Mouse (Mus musculus): Measurements from ENCODE around the gene Kif26a. TPM values are rescaled to one million over a fixed set of nuclear protein-coding genes. Genes with fewer than 3 reads are reported as not detected.
A peak's percentile ranks its signal among the peaks of the same experiment; 100 is the strongest.

Kif26a gene
- total and polyA plus RNA-seq, 2 experiments from 2014 or later: 1.9 to 26.3 TPM

- Histone ChIP-seq H3K27ac (no peak overlapping the region), H3K4me3 (ENCODE audit: low read length) (no peak overlapping the region), H3K4me2 (ENCODE audit: low read depth, low read length) (no peak overlapping the region), H3K9me3 (ENCODE audit: low read length) (no peaks in the 10 kb centered on the region), H3K36me3 (ENCODE audit: insufficient read depth, low read length) (no peaks in the 10 kb centered on the region), H3K27me3 (ENCODE audit: insufficient read depth, low read length) (no peaks in the 10 kb centered on the region), H3K4me1 (ENCODE audit: insufficient read depth, low read length) (no peaks in the 10 kb centered on the region; the same call in 1 of the 2 replicates), H3K9ac (replicated peaks; ENCODE audit: low read length) (no peak overlapping the region)
- WGBS: 39% methylated on average over 2 of the region's 2 CpGs
- no peak for TF ChIP-seq CTCF (IDR thresholded peaks at IDR 0.05; ENCODE audit: low read depth)
- peak; percentile 88 for ATAC-seq
- peak; percentile 48 for DNase-seq (ENCODE audit: low spot score)
These were observed 61.2 kb downstream of the Kif26a start for GRCm38 (mm10) chr12:112207163-112207562.

- H3K4me3 ChIP-seq (ENCODE audit: low read length): no peak overlapping the region
- DNase-seq (ENCODE audit: low spot score) (no peak), ATAC-seq (no peak)
- H3K9ac ChIP-seq (replicated peaks; ENCODE audit: low read length): no peak overlapping the region
- H3K4me1 ChIP-seq (ENCODE audit: insufficient read depth, low read length): no peaks in the 10 kb centered on the region; the same call in 1 of the 2 replicates
- H3K36me3 ChIP-seq (ENCODE audit: insufficient read depth, low read length): no peaks in the 10 kb centered on the region
- no peaks in the 10 kb centered on the region for H3K27me3 ChIP-seq (ENCODE audit: insufficient read depth, low read length)
- no peaks in the 10 kb centered on the region for H3K9me3 ChIP-seq (ENCODE audit: low read length)
- TF ChIP-seq CTCF (IDR thresholded peaks at IDR 0.05; ENCODE audit: low read depth): no peak
- no peak overlapping the region for H3K4me2 ChIP-seq (ENCODE audit: low read depth, low read length)
- H3K27ac ChIP-seq: no peak overlapping the region
- WGBS: 46% methylated on average over 4 of the region's 4 CpGs
These were observed 61.7 kb downstream of the Kif26a start for GRCm38 (mm10) chr12:112207734-112208133.

GRCm38 (mm10) chr12:112210622-112211021, 64.6 kb downstream of the Kif26a start:
- TF ChIP-seq CTCF (IDR thresholded peaks at IDR 0.05; ENCODE audit: low read depth): no peak
- Histone ChIP-seq H3K36me3 (ENCODE audit: insufficient read depth, low read length) (no peaks in the 10 kb centered on the region), H3K27ac (no peak overlapping the region), H3K4me2 (ENCODE audit: low read depth, low read length) (no peak overlapping the region), H3K4me3 (ENCODE audit: low read length) (no peak overlapping the region), H3K9me3 (ENCODE audit: low read length) (no peaks in the 10 kb centered on the region), H3K27me3 (ENCODE audit: insufficient read depth, low read length) (no peaks in the 10 kb centered on the region), H3K4me1 (ENCODE audit: insufficient read depth, low read length) (peaks cover 4% of the 10 kb centered on the region; the same call in 1 of the 2 replicates), H3K9ac (replicated peaks; ENCODE audit: low read length) (no peak overlapping the region)
- 16% methylated on average over 10 of the region's 13 CpGs for WGBS
- ATAC-seq: peak; percentile 60; the same call in 1 of the 2 replicates
- DNase-seq (ENCODE audit: low spot score): peak; percentile 73

GRCm38 (mm10) chr12:112214441-112214857, 68.4 kb downstream of the Kif26a start:
- Histone ChIP-seq H3K36me3 (ENCODE audit: insufficient read depth, low read length) (no peaks in the 10 kb centered on the region), H3K4me3 (ENCODE audit: low read length) (no peak overlapping the region), H3K27me3 (ENCODE audit: insufficient read depth, low read length) (no peaks in the 10 kb centered on the region), H3K9ac (replicated peaks; ENCODE audit: low read length) (no peak overlapping the region), H3K27ac (no peak overlapping the region), H3K4me2 (ENCODE audit: low read depth, low read length) (no peak overlapping the region), H3K9me3 (ENCODE audit: low read length) (no peaks in the 10 kb centered on the region), H3K4me1 (ENCODE audit: insufficient read depth, low read length) (peaks cover 4% of the 10 kb centered on the region)
- whole genome bisulfite sequencing: 26% methylated on average over 13 of the region's 13 CpGs
- no peak for DNase-seq (ENCODE audit: low spot score)
- TF ChIP-seq CTCF (IDR thresholded peaks at IDR 0.05; ENCODE audit: low read depth): no peak
- ATAC-seq: no peak

- DNase-seq (ENCODE audit: low spot score) (no peak), ATAC-seq (no peak; the same call in 1 of the 2 replicates)
- H3K4me3 ChIP-seq (ENCODE audit: low read length): no peak overlapping the region
- no peaks in the 10 kb centered on the region for H3K9me3 ChIP-seq (ENCODE audit: low read length)
- WGBS: 87% methylated on average over 7 of the region's 7 CpGs
- H3K27ac ChIP-seq: no peak overlapping the region
- no peak overlapping the region for H3K9ac ChIP-seq (replicated peaks; ENCODE audit: low read length)
- no peaks in the 10 kb centered on the region for H3K27me3 ChIP-seq (ENCODE audit: insufficient read depth, low read length)
- H3K36me3 ChIP-seq (ENCODE audit: insufficient read depth, low read length): no peaks in the 10 kb centered on the region
- no peak for TF ChIP-seq CTCF (IDR thresholded peaks at IDR 0.05; ENCODE audit: low read depth)
- peaks cover 4% of the 10 kb centered on the region for H3K4me1 ChIP-seq (ENCODE audit: insufficient read depth, low read length)
- no peak overlapping the region for H3K4me2 ChIP-seq (ENCODE audit: low read depth, low read length)
These were observed 69.5 kb downstream of the Kif26a start for GRCm38 (mm10) chr12:112215545-112215944.

- ATAC-seq (peak; percentile 27; the same call in 1 of the 2 replicates), DNase-seq (ENCODE audit: low spot score) (peak; percentile 52)
- no peak overlapping the region for H3K9ac ChIP-seq (replicated peaks; ENCODE audit: low read length)
- WGBS: 35% methylated on average over 7 of the region's 7 CpGs
- peaks cover 13% of the 10 kb centered on the region for H3K4me1 ChIP-seq (ENCODE audit: insufficient read depth, low read length)
- H3K36me3 ChIP-seq (ENCODE audit: insufficient read depth, low read length): no peaks in the 10 kb centered on the region
- no peak overlapping the region; the same call in 1 of the 2 replicates for H3K27ac ChIP-seq
- TF ChIP-seq CTCF (IDR thresholded peaks at IDR 0.05; ENCODE audit: low read depth): no peak
- no peaks in the 10 kb centered on the region for H3K9me3 ChIP-seq (ENCODE audit: low read length)
- H3K4me3 ChIP-seq (ENCODE audit: low read length): no peak overlapping the region
- H3K4me2 ChIP-seq (ENCODE audit: low read depth, low read length): no peak overlapping the region
- no peaks in the 10 kb centered on the region; the same call in 1 of the 2 replicates for H3K27me3 ChIP-seq (ENCODE audit: insufficient read depth, low read length)
These were observed 71.0 kb downstream of the Kif26a start for GRCm38 (mm10) chr12:112217021-112217420.

GRCm38 (mm10) chr12:112217681-112218080, 71.7 kb downstream of the Kif26a start:
- Histone ChIP-seq H3K36me3 (ENCODE audit: insufficient read depth, low read length) (no peaks in the 10 kb centered on the region), H3K27me3 (ENCODE audit: insufficient read depth, low read length) (peaks cover 5% of the 10 kb centered on the region), H3K27ac (no peak overlapping the region), H3K4me2 (ENCODE audit: low read depth, low read length) (no peak overlapping the region), H3K9ac (replicated peaks; ENCODE audit: low read length) (no peak overlapping the region), H3K4me3 (ENCODE audit: low read length) (no peak overlapping the region), H3K9me3 (ENCODE audit: low read length) (no peaks in the 10 kb centered on the region), H3K4me1 (ENCODE audit: insufficient read depth, low read length) (peaks cover 16% of the 10 kb centered on the region)
- DNase-seq (ENCODE audit: low spot score) (no peak), ATAC-seq (no peak)
- WGBS: 67% methylated on average over 3 of the region's 3 CpGs
- no peak for TF ChIP-seq CTCF (IDR thresholded peaks at IDR 0.05; ENCODE audit: low read depth)

All from hindbrain, postnatal 0 days (tissue).